Mouse (Mus musculus) liver, postnatal 0 days (tissue): ENCODE data around the gene Hfe2. TPM values are rescaled to one million over a fixed set of nuclear protein-coding genes. Genes with fewer than 3 reads are reported as not detected.

Experiments
- ATAC-seq: fragments of 200-750 bp; cut with Nextera tagmentation; 2 replicates; pipeline ENCODE4 v1.8.0; 2017; ENCODE audit warnings: mild to moderate bottlenecking, moderate library complexity
- DNase-seq: peaks from one replicate; pipeline ENCODE4 v3.0.0-alpha.2; 2016
- H3K27ac ChIP-seq: fragments of 300-500 bp; sonication (generic); 2 replicates; pipeline ENCODE4 v1.5.1; 2014; ENCODE audit warnings: antibody characterized with exemption, moderate library complexity, mild to moderate bottlenecking, low read depth
- H3K27me3 ChIP-seq: fragments of 300-500 bp; sonication (generic); 2 replicates; pipeline ENCODE4 v1.6.1; 2014; ENCODE audit warnings: low read length, control low read depth, mixed read lengths; ENCODE audit not compliant: insufficient read depth
- H3K36me3 ChIP-seq: fragments of 300-500 bp; sonication (generic); replicated peaks from 2 replicates; pipeline ENCODE4 v1.6.1; 2014; ENCODE audit warnings: mild to moderate bottlenecking, control low read depth, low read length, moderate library complexity, mixed read lengths; ENCODE audit not compliant: insufficient read depth
- H3K4me1 ChIP-seq: fragments of 300-500 bp; sonication (generic); 2 replicates; pipeline ENCODE4 v1.6.1; 2014; ENCODE audit warnings: antibody characterized with exemption, mild to moderate bottlenecking, control low read depth; ENCODE audit not compliant: insufficient read depth
- H3K4me2 ChIP-seq: fragments of 300-500 bp; sonication (generic); 2 replicates; pipeline ENCODE4 v1.6.1; 2014; ENCODE audit warnings: low read depth, mild to moderate bottlenecking, low read length, moderate library complexity, mixed read lengths
- H3K4me3 ChIP-seq: fragments of 300-500 bp; sonication (generic); 2 replicates; pipeline ENCODE4 v1.5.1; 2014; ENCODE audit warnings: low read depth, low read length
- H3K9ac ChIP-seq: fragments of 300-500 bp; sonication (generic); replicated peaks from 2 replicates; pipeline ENCODE4 v1.6.1; 2014; ENCODE audit warnings: mild to moderate bottlenecking, moderate library complexity
- H3K9me3 ChIP-seq: fragments of 300-500 bp; sonication (generic); 2 replicates; pipeline ENCODE4 v1.6.1; 2016; ENCODE audit warnings: mild to moderate bottlenecking, control low read depth, low read length, mixed read lengths
- CTCF ChIP-seq: sonication (generic); IDR thresholded peaks from 2 replicates; pipeline ENCODE4 v1.5.1; 2016; ENCODE audit warnings: antibody characterized with exemption, low read depth
- EP300 ChIP-seq: IDR thresholded peaks from 2 replicates; pipeline ENCODE4 v1.6.1; 2016; ENCODE audit warnings: antibody characterized with exemption, low read depth, mild to moderate bottlenecking
- WGBS: fragments of 180-500 bp; shearing (Covaris S2); extraction: QIAGEN DNeasy Blood & Tissue Kit; methylation state at CpG from one replicate; pipeline ENCODE4 v1.1.7; 2014; ENCODE audit not compliant: insufficient replicate concordance; 5-methylcytosine and 5-hydroxymethylcytosine counted together
- polyA plus RNA-seq: library from polyadenylated mRNA; unstranded; fragments of >200 nt; fragmentation: Nextera tagmentation; extraction: Ambion mirVana; gene quantifications from 2 replicates; pipeline ENCODE4 v1.2.1, GENCODE M21; 2015

Hfe2 gene
- polyA plus RNA-seq, 1 experiment from 2014 or later: 19.2 TPM

DNA sequence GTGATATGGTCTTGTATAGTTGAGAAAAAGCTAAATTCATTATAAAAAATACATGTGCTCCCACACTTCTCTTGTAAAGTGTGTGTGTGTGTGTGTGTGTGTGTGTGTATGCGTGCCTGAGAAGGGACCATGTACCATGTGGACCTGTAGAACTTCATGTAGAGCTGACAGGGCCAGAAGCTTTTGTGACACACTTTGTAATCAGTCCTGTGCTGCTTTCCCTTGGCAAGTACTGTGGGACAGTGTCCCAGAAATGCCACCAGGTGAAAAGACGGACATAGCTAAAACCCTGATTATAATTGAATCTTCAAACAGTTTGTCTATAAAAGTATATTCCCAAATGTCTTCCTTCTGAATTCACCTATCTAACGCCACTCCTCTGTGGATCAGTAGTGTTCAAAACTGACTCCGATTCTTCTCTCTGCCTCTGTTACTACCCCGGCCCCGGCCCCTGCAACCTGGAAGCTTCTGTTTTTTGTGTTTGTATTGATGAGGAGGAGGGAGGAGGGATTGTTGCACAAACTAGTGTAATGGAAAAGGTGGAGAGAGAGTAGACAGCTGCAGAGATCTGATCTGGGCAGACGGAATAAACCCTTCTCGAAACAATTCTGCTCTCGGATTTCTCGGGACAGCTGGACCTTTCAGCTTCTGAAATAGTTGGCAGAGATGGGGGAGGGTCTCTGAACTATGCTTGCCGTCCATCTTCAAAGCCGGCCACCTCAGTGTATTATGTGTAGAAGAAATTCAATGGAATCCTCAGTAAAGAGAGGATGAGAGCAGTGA is 753 bp upstream of the Hfe2 start:
- Histone ChIP-seq H3K4me3 (no peak overlapping the region), H3K4me1 (no peaks in the 10 kb centered on the region), H3K27ac (peak overlapping the region; percentile 94), H3K27me3 (peaks cover 25% of the 10 kb centered on the region), H3K9me3 (no peaks in the 10 kb centered on the region), H3K36me3 (0 out of 2 replicates have a peak, but pooled peaks cover 3% of the 10 kb centered on the region), H3K9ac (no peak overlapping the region), H3K4me2 (peak overlapping the region; percentile 62)
- ATAC-seq (no peak), DNase-seq (no peak)
- TF ChIP-seq CTCF (no peak), EP300 (no peak)
- WGBS: 51% methylated on average over 12 of the region's 12 CpGs

- no peaks in the 10 kb centered on the region for H3K9me3 ChIP-seq
- H3K4me2 ChIP-seq: peak overlapping the region; percentile 69
- 0 out of 2 replicates have a peak, but pooled peaks cover 3% of the 10 kb centered on the region for H3K36me3 ChIP-seq
- no peaks in the 10 kb centered on the region for H3K4me1 ChIP-seq
- TF ChIP-seq CTCF (no peak), EP300 (no peak)
- H3K27me3 ChIP-seq: peaks cover 25% of the 10 kb centered on the region
- H3K4me3 ChIP-seq: peak overlapping the region; percentile 45
- H3K27ac ChIP-seq: peak overlapping the region; percentile 94
- DNase-seq (peak; percentile 82), ATAC-seq (peak; percentile 92)
- peak overlapping the region; percentile 54 for H3K9ac ChIP-seq
- 53% methylated on average over 11 of the region's 11 CpGs for WGBS
Observed at GRCm38 (mm10) chr3:96526013-96526762, 1.2 kb downstream of the Hfe2 start.

GRCm38 (mm10) chr3:96526864-96527542 is 2.0 kb downstream of the Hfe2 start:
- DNase-seq: peak; percentile 25
- Histone ChIP-seq H3K4me1 (no peaks in the 10 kb centered on the region), H3K4me3 (peak overlapping the region; percentile 45), H3K9me3 (no peaks in the 10 kb centered on the region), H3K9ac (peak overlapping the region; percentile 31), H3K36me3 (0 out of 2 replicates have a peak, but pooled peaks cover 3% of the 10 kb centered on the region), H3K27me3 (peaks cover 25% of the 10 kb centered on the region), H3K4me2 (peak overlapping the region; percentile 69), H3K27ac (no peak overlapping the region)
- TF ChIP-seq CTCF: no peak
- no peak for TF ChIP-seq EP300
- ATAC-seq: no peak
- 4% methylated on average over 44 of the region's 44 CpGs for WGBS

GRCm38 (mm10) chr3:96528506-96528905 is 3.5 kb downstream of the Hfe2 start:
- Histone ChIP-seq H3K27me3 (peaks cover 25% of the 10 kb centered on the region), H3K4me2 (no peak overlapping the region), H3K4me3 (no peak overlapping the region), H3K4me1 (no peaks in the 10 kb centered on the region), H3K9me3 (no peaks in the 10 kb centered on the region), H3K9ac (no peak overlapping the region), H3K27ac (no peak overlapping the region), H3K36me3 (0 out of 2 replicates have a peak, but pooled peaks cover 3% of the 10 kb centered on the region)
- WGBS: 53% methylated on average over 9 of the region's 9 CpGs
- no peak for ATAC-seq
- DNase-seq: no peak
- no peak for TF ChIP-seq EP300
- no peak for TF ChIP-seq CTCF

- no peaks in the 10 kb centered on the region for H3K4me1 ChIP-seq
- peak; percentile 25 for TF ChIP-seq CTCF
- TF ChIP-seq EP300: no peak
- DNase-seq (no peak), ATAC-seq (no peak)
- peaks cover 16% of the 10 kb centered on the region for H3K27me3 ChIP-seq
- H3K27ac ChIP-seq: no peak overlapping the region
- 0 out of 2 replicates have a peak, but pooled peaks cover 3% of the 10 kb centered on the region for H3K36me3 ChIP-seq
- no peak overlapping the region for H3K9ac ChIP-seq
- 46% methylated on average over 7 of the region's 7 CpGs for WGBS
- no peak overlapping the region for H3K4me2 ChIP-seq
- no peaks in the 10 kb centered on the region for H3K9me3 ChIP-seq
- H3K4me3 ChIP-seq: no peak overlapping the region
Observed at GRCm38 (mm10) chr3:96532050-96532449, 7.1 kb downstream of the Hfe2 start.

DNA sequence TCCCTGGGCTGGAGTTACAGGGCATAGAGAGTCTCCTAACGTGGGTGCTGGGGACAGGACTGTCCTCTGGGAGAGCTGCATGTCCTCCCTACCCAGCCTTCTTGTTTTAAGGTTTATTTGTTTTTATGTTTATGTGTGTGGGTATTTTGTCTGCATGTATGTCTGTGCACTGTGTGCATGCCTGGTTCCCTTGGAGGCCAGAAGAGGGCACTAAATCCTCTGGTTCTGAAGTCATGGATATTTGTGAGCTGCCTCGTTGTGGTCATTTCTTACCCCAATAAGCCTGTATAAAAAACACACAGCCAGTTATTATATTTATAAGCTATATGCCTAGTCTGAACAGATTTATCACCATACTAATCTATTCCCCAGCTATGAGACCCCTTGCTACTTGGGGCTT is 9.3 kb downstream of the Hfe2 start:
- DNase-seq (no peak), ATAC-seq (no peak)
- H3K36me3 ChIP-seq: no peaks in the 10 kb centered on the region
- TF ChIP-seq EP300: no peak
- TF ChIP-seq CTCF: peak; percentile 30; the same call in 1 of the 2 replicates
- 50% methylated on average over 2 of the region's 2 CpGs for WGBS
- H3K9ac ChIP-seq: no peak overlapping the region
- H3K27ac ChIP-seq: no peak overlapping the region
- H3K9me3 ChIP-seq: no peaks in the 10 kb centered on the region
- no peak overlapping the region for H3K4me3 ChIP-seq
- H3K4me2 ChIP-seq: no peak overlapping the region
- H3K27me3 ChIP-seq: no peaks in the 10 kb centered on the region
- H3K4me1 ChIP-seq: no peaks in the 10 kb centered on the region
